Mouse (Mus musculus) hematopoietic stem cell, adult 5-6 weeks (primary cell): ENCODE measurements around the gene Prex1. TPM values are rescaled to one million over a fixed set of nuclear protein-coding genes. Genes with fewer than 3 reads are reported as not detected.

Experiments used
- ATAC-seq, 2 experiments: fragments of 125-278 bp in 1 of 2; replicated peaks in 1 of 2; 2 replicates each; pipeline ENCODE4 v1.8.0; 2016 to 2017; ENCODE audit warnings: inconsistent platforms in 2 of 2, mild to moderate bottlenecking in 2 of 2, moderate number of reproducible peaks in 2 of 2, low read depth in 1 of 2, moderate TSS enrichment in 1 of 2; ENCODE audit not compliant: low FRiP score in 2 of 2, poor library complexity in 2 of 2, severe bottlenecking in 2 of 2, insufficient read depth in 1 of 2, low TSS enrichment in 1 of 2
- total RNA-seq: library from RNA; stranded (forward); fragments of 172-1452, 232-1000 nt; gene quantifications from 2 replicates; pipeline ENCODE4 v1.2.3, GENCODE M21; 2017

Gene Prex1
- total RNA-seq, 1 experiment from 2014 or later: 25.1 TPM

- no peak for ATAC-seq
These were observed 12.2 kb downstream of the Prex1 start for GRCm38 (mm10) chr2:166701248-166702112.

GRCm38 (mm10) chr2:166700732-166701131 is 12.9 kb downstream of the Prex1 start:
- no peak for ATAC-seq

DNA sequence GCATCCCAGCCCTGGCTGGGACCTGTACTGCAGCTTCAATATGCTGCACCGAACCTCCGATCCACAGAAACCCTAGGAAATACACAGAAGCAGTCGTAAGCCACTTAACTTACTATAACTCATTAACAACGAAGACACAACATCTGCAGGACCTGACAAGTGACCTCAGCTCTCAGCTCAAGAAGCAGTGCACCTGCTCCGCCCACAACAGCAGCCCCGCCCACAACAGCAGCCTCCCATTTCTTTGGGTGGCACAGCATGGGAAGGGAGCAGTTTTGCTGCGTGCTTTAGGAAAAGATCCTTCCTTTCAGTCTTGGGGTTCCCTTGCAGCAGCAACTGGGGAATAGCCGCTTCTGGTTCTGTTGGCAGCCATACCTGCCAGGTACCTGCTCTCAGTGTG is 13.5 kb downstream of the Prex1 start:
- ATAC-seq: no peak

DNA sequence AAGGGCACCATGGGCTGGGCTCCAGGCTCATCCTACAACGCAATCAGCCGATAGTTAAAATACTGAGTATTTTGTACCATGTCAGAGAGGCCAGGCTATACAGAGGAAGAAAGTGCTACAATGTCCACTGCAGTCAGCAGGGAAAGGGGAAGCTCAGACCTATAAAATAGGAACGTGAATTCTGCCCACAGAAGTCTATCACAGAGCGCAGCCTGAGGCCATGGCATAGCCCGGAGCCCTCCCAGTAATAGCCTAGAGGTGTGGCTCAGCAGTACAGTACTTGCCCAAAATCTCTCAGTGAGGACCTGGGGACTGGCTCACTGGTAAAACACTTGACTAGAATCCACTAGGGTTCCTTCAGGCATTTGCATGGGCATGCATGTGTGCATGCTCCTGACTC is 14.1 kb downstream of the Prex1 start:
- ATAC-seq: peak; percentile 37 to 52; a peak in 3 of 4 replicates

GRCm38 (mm10) chr2:166694616-166695015 is 19.0 kb downstream of the Prex1 start:
- no peak for ATAC-seq

GRCm38 (mm10) chr2:166693394-166693793 is 20.2 kb downstream of the Prex1 start:
- ATAC-seq: no peak

GRCm38 (mm10) chr2:166691602-166692509 is 21.8 kb downstream of the Prex1 start:
- ATAC-seq: no peak

GRCm38 (mm10) chr2:166686917-166687316 is 26.7 kb downstream of the Prex1 start:
- no peak for ATAC-seq

GRCm38 (mm10) chr2:166685824-166686223 is 27.8 kb downstream of the Prex1 start:
- ATAC-seq: no peak

DNA sequence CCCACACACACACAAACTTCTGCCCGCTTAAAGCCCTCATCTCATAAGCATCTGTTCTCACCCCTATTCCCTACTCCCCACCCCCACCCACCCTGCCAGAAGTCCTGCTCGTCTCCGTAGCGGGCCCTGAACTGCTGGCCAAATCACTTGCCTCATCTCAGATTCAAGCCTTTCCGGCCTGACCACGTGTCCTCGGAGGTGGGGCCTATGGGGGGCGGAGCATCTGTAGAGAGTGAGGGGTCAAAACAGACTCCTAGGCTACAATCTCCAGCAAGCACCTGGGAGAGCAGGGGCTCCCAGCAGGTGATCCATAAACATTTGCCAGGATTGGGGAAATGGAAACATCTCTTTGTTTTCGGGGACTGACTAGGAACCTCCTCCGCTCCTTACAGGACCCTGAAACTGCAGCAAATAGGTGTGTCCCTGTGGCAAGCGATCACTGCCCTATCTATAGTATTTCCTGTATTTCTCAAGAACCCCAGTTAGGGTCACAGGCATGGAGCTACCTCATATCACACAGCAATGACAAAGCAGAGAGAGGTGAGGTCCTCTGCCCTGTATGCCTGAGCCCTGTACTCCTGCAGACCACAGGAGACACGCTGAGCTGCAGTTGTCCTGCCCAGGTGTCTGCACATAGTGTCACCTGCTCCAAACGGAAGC is 29.6 kb downstream of the Prex1 start:
- no peak; a peak in 2 of 4 replicates for ATAC-seq

DNA sequence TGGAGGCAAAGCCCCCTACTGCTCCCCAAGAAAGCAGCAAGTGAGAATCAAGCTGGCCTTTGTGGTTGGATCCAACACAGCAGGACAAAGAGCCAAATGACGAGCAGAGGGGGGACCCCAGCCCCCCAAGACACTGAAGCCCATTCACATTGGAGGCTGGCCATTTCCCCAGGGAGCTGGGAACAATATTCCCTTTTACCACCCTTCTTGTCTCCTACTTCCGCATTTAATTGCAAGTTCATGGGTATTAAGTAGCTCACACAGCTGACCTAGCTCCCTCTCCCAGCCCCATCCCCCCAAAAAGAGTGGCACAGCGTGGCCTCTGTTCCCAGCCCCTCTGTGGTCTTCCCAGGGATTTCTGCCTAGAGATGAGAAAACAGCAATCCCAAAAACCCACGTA is 30.8 kb downstream of the Prex1 start:
- ATAC-seq: no peak

DNA sequence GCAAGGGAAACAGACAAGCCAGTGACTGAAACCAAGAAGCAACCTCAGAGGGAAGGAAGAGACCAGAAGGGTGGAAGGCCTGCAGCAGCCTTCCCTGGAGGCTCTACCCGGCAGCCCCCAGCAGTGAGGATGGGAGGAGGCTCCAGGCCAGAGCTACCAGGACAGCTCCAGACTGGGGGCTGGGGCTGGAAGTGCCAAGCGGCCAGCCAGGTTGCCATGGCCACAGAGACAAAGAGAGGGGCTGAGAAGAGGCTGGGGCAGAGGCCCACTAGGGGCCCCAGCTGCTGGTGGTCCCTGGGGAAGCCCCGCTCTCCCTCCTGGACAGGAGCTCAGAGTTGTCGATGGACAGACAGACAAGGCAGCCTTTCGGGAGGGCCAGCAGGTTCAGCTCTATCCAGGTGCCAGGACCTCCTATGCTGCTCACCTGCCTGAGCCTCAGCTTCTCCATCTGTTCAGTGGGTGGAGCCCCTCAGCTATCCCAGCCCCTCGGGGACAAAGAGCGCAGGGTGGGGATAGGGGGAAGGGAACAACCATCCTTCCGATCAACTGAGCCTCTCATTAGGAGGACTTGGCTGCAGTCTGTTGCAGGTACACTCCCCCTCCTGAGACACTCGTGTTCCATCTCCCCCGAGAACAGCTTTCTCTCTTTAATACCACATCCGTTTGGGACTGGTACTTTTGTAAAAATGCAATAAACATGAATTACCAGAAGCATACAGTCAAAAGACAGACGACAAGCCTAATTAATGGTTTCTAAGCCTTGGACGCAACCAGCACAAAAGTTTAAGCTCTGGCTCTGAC is 34.5 kb downstream of the Prex1 start:
- no peak; a peak in 1 of 4 replicates for ATAC-seq

- no peak for ATAC-seq
These were observed 36.7 kb downstream of the Prex1 start for GRCm38 (mm10) chr2:166676933-166677332.

DNA sequence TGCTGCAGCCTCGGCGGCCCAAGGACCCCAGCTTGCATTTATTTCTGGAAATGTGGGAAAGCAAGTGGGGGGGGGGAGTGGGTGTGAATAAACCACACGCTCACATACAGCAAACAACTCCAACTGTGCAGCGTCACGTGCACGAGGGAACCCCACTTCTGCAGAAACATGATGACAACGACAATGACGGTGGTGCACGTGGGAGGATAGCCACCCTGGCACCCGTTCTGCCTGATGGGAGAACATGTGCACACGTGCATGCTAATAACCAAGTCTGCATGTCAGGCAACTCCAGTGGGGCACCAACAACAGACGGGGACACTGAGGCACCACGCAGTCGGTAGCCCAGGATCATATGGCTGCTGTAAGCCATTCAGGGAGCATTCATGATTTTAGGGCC is 37.1 kb downstream of the Prex1 start:
- ATAC-seq: no peak

- no peak for ATAC-seq
These were observed 37.8 kb downstream of the Prex1 start for GRCm38 (mm10) chr2:166675588-166676444.

GRCm38 (mm10) chr2:166674693-166675092 is 38.9 kb downstream of the Prex1 start:
- ATAC-seq: no peak
